Mouse (Mus musculus) kidney, embryonic 14.5 days (tissue): ENCODE measurements around the gene Sntg2. TPM values are rescaled to one million over a fixed set of nuclear protein-coding genes. Genes with fewer than 3 reads are reported as not detected.

Experiments used
- ATAC-seq: fragments of 200-750 bp; cut with Nextera tagmentation; 2 replicates; pipeline ENCODE4 v1.8.0; 2017; ENCODE audit warnings: moderate number of reproducible peaks, mild to moderate bottlenecking, moderate TSS enrichment, moderate library complexity; ENCODE audit not compliant: low FRiP score, low TSS enrichment
- H3K27ac ChIP-seq: fragments of 300-500 bp; sonication (generic); 2 replicates; pipeline ENCODE4 v1.5.1; 2014; ENCODE audit warnings: low read depth, mild to moderate bottlenecking, low read length, moderate library complexity, mixed read lengths
- H3K27me3 ChIP-seq: fragments of 300-500 bp; sonication (generic); 2 replicates; pipeline ENCODE4 v1.6.1; 2014; ENCODE audit warnings: mild to moderate bottlenecking, low read length; ENCODE audit not compliant: control insufficient read depth, insufficient read depth
- H3K36me3 ChIP-seq: fragments of 300-500 bp; sonication (generic); 2 replicates; pipeline ENCODE4 v1.6.1; 2014; ENCODE audit warnings: low read length, mixed read lengths; ENCODE audit not compliant: control insufficient read depth, insufficient read depth
- H3K4me1 ChIP-seq: fragments of 300-500 bp; sonication (generic); 2 replicates; pipeline ENCODE4 v1.6.1; 2014; ENCODE audit warnings: low read length, mixed read lengths; ENCODE audit not compliant: control insufficient read depth, insufficient read depth
- H3K4me2 ChIP-seq: fragments of 300-500 bp; sonication (generic); replicated peaks from 2 replicates; pipeline ENCODE4 v1.6.1; 2014; ENCODE audit warnings: low read depth, mild to moderate bottlenecking, low read length
- H3K4me3 ChIP-seq: fragments of 300-500 bp; sonication (generic); 2 replicates; pipeline ENCODE4 v1.5.1; 2014; ENCODE audit warnings: mild to moderate bottlenecking, low read length
- H3K9ac ChIP-seq: fragments of 300-500 bp; sonication (generic); 2 replicates; pipeline ENCODE4 v1.6.1; 2014; ENCODE audit warnings: low read depth, mild to moderate bottlenecking, low read length, moderate library complexity
- H3K9me3 ChIP-seq: fragments of 300-500 bp; sonication (generic); 2 replicates; pipeline ENCODE4 v1.6.1; 2016; ENCODE audit warnings: low read length; ENCODE audit not compliant: control insufficient read depth
- WGBS: fragments of 180-500 bp; shearing (Covaris S2); extraction: QIAGEN DNeasy Blood & Tissue Kit; methylation state at CpG from one replicate; pipeline ENCODE4 v1.1.7; 2014; 5-methylcytosine and 5-hydroxymethylcytosine counted together
- polyA plus RNA-seq: library from polyadenylated mRNA; unstranded; fragments of >200 nt; fragmentation: Nextera tagmentation; extraction: Ambion mirVana; gene quantifications from 2 replicates; pipeline ENCODE4 v1.2.1, GENCODE M21; 2014

Gene Sntg2
- polyA plus RNA-seq, 1 experiment from 2014 or later, result 2.2 TPM

DNA sequence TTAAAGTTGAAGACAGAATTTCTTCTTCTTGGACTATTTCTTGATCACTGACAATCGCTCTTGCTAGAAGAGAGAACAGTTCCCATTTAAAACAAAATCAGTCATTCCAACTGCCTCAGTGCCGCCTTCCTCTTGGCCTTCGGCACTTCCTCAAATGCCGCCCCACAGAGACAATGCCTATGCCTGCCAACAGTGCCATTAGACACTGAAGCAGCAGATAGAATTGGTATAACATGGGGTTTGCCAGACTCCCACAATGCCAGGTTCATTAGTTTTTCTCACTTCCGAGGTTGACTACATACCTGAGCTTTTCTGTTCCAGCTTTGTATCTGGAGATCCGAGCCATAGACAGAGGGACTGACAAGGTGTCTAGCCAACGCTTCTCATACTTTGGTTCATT is 115.5 kb downstream of the Sntg2 start:
- Histone ChIP-seq H3K4me3 (no peak overlapping the region), H3K9me3 (no peaks in the 10 kb centered on the region), H3K4me2 (no peak overlapping the region), H3K27me3 (no peaks in the 10 kb centered on the region), H3K9ac (no peak overlapping the region), H3K4me1 (no peaks in the 10 kb centered on the region), H3K27ac (no peak overlapping the region), H3K36me3 (no peaks in the 10 kb centered on the region)
- WGBS, result 90% methylated on average over 7 of the region's 7 CpGs
- no peak for ATAC-seq

DNA sequence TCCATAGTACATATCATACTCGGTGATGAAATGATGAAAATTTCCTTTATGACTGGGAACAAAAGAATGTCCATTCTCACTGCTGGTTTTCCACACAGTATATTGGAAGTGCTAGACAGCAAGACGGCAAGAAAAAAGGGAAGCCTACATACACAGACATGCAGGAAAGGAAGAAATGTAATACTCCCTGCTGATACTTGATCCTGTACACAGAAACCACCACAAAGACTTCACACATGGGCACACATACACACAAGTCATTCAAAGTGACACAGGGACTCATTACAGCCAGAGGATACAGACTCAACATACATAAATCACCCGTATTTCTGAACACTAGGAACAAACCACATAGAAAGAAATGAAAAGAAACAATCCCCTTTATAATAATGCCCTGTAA is 117.0 kb downstream of the Sntg2 start:
- Histone ChIP-seq H3K4me3 (no peak overlapping the region), H3K9ac (no peak overlapping the region), H3K4me2 (no peak overlapping the region), H3K36me3 (no peaks in the 10 kb centered on the region), H3K27ac (no peak overlapping the region), H3K27me3 (no peaks in the 10 kb centered on the region), H3K4me1 (no peaks in the 10 kb centered on the region), H3K9me3 (no peaks in the 10 kb centered on the region)
- WGBS, result 66% methylated on average over 3 of the region's 3 CpGs
- ATAC-seq, result 0 out of 2 replicates have a peak, but pooled peaks have one; percentile 57

DNA sequence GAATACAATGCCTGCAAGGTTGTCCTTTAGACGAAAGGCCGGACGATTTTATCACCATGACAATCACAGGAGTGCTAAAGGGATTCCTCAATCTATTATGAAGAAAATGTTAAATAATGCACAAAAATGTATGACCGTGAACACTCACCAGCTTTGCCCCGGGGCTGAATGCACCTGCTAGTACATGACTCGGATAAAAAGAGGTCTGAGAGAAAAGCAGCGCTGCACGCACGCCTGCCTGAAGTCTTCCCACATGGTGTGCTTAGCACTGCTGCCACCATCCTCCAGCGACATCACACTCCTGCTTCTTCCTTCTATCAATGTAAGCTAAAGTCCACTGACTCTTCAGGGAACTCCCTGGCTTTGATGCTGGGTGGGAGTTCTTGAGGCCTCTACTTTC is 118.6 kb downstream of the Sntg2 start:
- Histone ChIP-seq H3K4me2 (no peak overlapping the region), H3K36me3 (no peaks in the 10 kb centered on the region), H3K27me3 (no peaks in the 10 kb centered on the region), H3K4me3 (no peak overlapping the region), H3K27ac (no peak overlapping the region), H3K9ac (no peak overlapping the region), H3K4me1 (no peaks in the 10 kb centered on the region), H3K9me3 (no peaks in the 10 kb centered on the region)
- WGBS, result 90% methylated on average over 10 of the region's 10 CpGs
- ATAC-seq, result no peak

DNA sequence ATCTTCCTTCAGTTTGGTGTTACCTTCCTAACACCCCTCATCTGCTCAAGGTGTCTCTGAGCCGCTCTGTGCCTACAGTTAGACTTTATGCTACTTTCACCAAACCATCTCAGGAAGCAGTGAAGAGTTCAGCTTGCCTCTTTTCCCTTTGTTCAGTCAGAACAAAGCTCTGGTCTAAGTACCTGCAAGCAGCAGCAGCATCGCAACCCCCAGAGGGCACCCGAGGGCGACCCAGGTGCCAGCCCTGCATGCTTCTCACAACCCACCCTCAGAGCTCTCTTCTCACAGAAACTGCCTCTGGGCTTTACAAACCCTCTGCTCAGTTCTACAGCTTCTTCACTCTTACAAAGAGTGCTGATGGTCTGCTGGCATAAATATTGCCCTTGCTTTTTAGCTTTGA is 120.8 kb downstream of the Sntg2 start:
- Histone ChIP-seq H3K4me3 (no peak overlapping the region), H3K36me3 (no peaks in the 10 kb centered on the region), H3K9me3 (no peaks in the 10 kb centered on the region), H3K27me3 (no peaks in the 10 kb centered on the region), H3K9ac (no peak overlapping the region), H3K4me1 (no peaks in the 10 kb centered on the region), H3K4me2 (no peak overlapping the region), H3K27ac (no peak overlapping the region)
- WGBS, result 84% methylated on average over 4 of the region's 4 CpGs
- ATAC-seq, result no peak

DNA sequence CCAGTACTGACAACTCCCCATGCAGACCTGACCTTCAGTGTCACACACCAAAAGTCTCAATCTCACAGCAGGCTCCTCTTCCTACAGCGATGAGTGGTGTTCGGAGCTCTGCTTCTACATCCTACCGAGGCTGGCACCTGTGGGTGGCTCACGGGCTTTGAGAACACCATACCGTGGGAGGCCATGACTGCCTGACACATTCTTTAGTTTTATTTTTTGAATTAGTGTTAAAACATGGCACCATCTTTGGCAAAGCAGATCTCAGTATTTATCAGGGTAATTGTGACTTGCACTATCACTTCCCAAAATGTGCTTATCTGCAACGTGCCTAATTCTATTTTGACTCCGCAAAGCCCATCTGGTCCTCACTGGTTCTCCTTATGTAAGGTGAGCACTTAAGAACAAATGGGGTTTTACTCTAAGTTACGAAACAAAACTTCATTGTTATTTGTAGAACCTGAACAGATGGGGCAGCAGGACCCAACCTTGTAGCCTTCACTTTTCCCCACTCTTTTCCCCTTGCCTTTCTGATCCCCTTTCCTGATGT is 121.8 kb downstream of the Sntg2 start:
- Histone ChIP-seq H3K9me3 (no peaks in the 10 kb centered on the region), H3K27me3 (no peaks in the 10 kb centered on the region), H3K4me1 (no peaks in the 10 kb centered on the region), H3K36me3 (no peaks in the 10 kb centered on the region), H3K9ac (no peak overlapping the region), H3K4me2 (no peak overlapping the region), H3K27ac (no peak overlapping the region), H3K4me3 (no peak overlapping the region)
- WGBS, result 88% methylated on average over 8 of the region's 8 CpGs
- no peak for ATAC-seq

DNA sequence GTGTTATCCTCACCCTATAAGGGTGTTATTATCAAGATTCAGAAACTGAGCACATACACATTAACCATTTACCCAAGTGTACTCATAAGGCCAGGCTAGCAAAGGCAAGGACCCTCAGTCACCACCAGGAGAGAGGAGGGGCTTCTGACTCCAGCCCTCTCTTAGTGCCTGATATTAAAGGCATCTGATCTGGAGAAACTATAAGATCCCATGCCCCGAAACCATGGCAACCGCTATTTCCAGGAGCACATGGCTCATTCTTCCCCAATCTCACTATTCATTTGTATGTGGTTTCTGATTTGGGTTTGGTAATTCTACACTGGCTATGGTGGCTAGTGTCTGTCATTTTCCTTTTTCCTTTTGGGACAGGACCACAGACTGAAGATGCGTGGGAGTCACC is 124.1 kb downstream of the Sntg2 start:
- Histone ChIP-seq H3K27me3 (no peaks in the 10 kb centered on the region), H3K9ac (no peak overlapping the region), H3K4me2 (no peak overlapping the region), H3K4me3 (no peak overlapping the region), H3K4me1 (no peaks in the 10 kb centered on the region), H3K9me3 (no peaks in the 10 kb centered on the region), H3K27ac (no peak overlapping the region), H3K36me3 (no peaks in the 10 kb centered on the region)
- ATAC-seq, result no peak
- 90% methylated on average over 3 of the region's 3 CpGs for WGBS

DNA sequence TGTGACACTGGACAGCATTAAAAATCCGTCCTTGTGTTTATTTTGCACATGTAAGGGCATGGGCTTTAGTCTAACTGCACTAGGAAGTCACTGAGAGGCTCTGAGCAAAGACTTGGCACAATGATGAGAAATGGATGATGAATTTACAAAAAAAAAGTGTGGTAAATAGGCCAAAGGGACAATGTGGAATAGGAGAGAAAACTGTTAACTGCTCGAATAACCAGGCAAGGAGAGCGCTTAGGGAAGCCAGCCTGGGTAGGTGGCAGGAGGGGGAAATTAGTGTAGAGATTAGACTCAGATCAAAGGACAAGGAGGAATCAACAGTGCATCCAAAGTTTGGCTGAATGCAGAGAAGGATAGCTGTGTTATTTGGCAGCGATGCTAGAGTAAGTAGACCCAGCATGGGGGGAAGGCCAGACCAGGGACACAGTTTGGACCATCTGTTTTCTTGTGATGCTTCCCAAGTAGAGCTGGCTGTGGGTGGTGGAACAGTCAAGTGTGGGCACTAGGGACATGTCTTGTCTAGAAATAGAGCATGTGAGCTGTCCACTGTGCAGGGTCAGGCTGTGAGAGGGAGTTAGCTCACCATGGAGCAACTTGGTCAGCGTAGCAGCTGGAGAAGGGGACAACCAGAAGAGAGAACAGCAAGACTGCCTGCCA is 126.8 kb downstream of the Sntg2 start:
- H3K27me3 ChIP-seq, result no peaks in the 10 kb centered on the region
- H3K27ac ChIP-seq, result no peak overlapping the region
- no peak for ATAC-seq
- H3K4me3 ChIP-seq, result no peak overlapping the region
- no peaks in the 10 kb centered on the region for H3K4me1 ChIP-seq
- no peaks in the 10 kb centered on the region for H3K9me3 ChIP-seq
- WGBS, result 77% methylated on average over 5 of the region's 5 CpGs
- H3K36me3 ChIP-seq, result no peaks in the 10 kb centered on the region
- H3K9ac ChIP-seq, result no peak overlapping the region
- H3K4me2 ChIP-seq, result no peak overlapping the region

DNA sequence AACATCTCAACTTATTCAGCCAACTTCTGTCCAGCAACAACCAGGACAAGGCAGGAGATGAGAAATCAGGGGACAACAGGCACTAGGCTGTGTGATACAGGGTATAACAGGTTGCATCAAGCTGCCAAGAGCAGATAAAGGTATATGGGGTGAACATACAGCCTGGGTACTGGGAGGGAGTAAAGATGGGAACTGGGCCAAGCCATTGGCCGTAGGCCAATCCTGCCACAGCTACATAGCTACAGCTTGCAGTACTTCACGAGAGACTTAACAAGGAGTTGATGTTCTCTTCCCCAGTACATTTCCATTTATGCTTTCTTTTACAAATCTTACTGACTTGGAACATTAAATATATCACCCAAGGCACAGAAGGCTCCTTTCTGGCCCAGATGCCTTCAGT is 129.0 kb downstream of the Sntg2 start:
- ATAC-seq, result no peak

DNA sequence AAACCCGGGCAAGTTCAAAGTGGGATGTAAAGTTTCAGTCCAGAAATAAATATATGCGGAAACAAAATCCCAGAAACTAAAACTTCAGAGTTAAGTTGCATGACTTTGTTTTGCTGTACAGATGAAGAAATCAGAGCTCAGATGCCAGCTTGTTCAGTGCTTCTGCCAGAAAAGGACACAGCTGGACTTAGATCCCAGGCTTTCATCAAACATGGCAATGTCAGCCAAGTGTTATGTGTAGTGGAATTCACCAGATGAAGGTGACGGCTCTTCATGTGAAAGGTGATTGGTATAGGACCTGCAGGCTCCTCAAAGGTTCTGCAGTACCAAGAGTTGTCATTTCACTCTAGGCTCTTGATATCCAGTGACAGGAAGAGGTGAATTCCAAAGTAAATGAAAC is 132.3 kb downstream of the Sntg2 start:
- Histone ChIP-seq H3K27ac (no peak overlapping the region), H3K4me3 (no peak overlapping the region), H3K9me3 (no peaks in the 10 kb centered on the region), H3K4me1 (no peaks in the 10 kb centered on the region), H3K9ac (no peak overlapping the region), H3K4me2 (no peak overlapping the region), H3K36me3 (no peaks in the 10 kb centered on the region), H3K27me3 (no peaks in the 10 kb centered on the region)
- 85% methylated on average over 3 of the region's 3 CpGs for WGBS
- no peak for ATAC-seq

More for the DNA sequence above, 129.0 kb downstream of the Sntg2 start:
- Histone ChIP-seq H3K9me3 (no peaks in the 10 kb centered on the region), H3K27me3 (no peaks in the 10 kb centered on the region), H3K36me3 (no peaks in the 10 kb centered on the region), H3K27ac (no peak overlapping the region), H3K4me3 (no peak overlapping the region), H3K4me1 (no peaks in the 10 kb centered on the region), H3K9ac (no peak overlapping the region), H3K4me2 (no peak overlapping the region)
- 72% methylated on average over 2 of the region's 2 CpGs for WGBS
